Mouse (Mus musculus): ENCODE measurements at regions not wholly inside any gene's neighbourhood (a gene's known extent, or its start where the extent isn't known, plus 50 kb on each side); places are given as distances from the start of the nearest gene placed in this dataset.

- DNase-seq (ENCODE audit: low spot score): no peak
Observed at GRCm38 (mm10) chr2:74187963-74188790, 277.1 kb upstream of the Atp5g3 start.

GRCm38 (mm10) chr2:74178106-74178505 is 267.0 kb upstream of the Atp5g3 start:
- DNase-seq (ENCODE audit: low spot score): no peak

GRCm38 (mm10) chr2:74168776-74169570 is 257.8 kb upstream of the Atp5g3 start:
- DNase-seq (ENCODE audit: low spot score): peak; percentile 77

- no peak for DNase-seq (ENCODE audit: low spot score)
Observed at GRCm38 (mm10) chr2:74168307-74168706, 257.2 kb upstream of the Atp5g3 start.

- DNase-seq (ENCODE audit: low spot score): no peak
Observed at GRCm38 (mm10) chr2:74154062-74154461, 242.9 kb upstream of the Atp5g3 start.

GRCm38 (mm10) chr2:74153247-74153850 is 242.2 kb upstream of the Atp5g3 start:
- peak; percentile 36 for DNase-seq (ENCODE audit: low spot score)

GRCm38 (mm10) chr2:74152534-74153246 is 241.6 kb upstream of the Atp5g3 start:
- DNase-seq (ENCODE audit: low spot score): no peak

- DNase-seq (ENCODE audit: low spot score): no peak
Observed at GRCm38 (mm10) chr2:74147193-74147592, 236.1 kb upstream of the Atp5g3 start.

- DNase-seq (ENCODE audit: low spot score): no peak
Observed at GRCm38 (mm10) chr2:74136624-74137003, 225.5 kb upstream of the Atp5g3 start.

GRCm38 (mm10) chr2:74135963-74136623 is 225.0 kb upstream of the Atp5g3 start:
- no peak for DNase-seq (ENCODE audit: low spot score)

- DNase-seq (ENCODE audit: low spot score): peak; percentile 52
Observed at GRCm38 (mm10) chr2:74130141-74130588, 219.0 kb upstream of the Atp5g3 start.

- peak; percentile 60 for DNase-seq (ENCODE audit: low spot score)
Observed at GRCm38 (mm10) chr2:74128782-74129538, 217.8 kb upstream of the Atp5g3 start.

- DNase-seq (ENCODE audit: low spot score): no peak
Observed at GRCm38 (mm10) chr2:74127136-74127535, 216.0 kb upstream of the Atp5g3 start.

- DNase-seq (ENCODE audit: low spot score): no peak
Observed at GRCm38 (mm10) chr2:74124252-74124651, 213.1 kb upstream of the Atp5g3 start.

- DNase-seq (ENCODE audit: low spot score): no peak
Observed at GRCm38 (mm10) chr2:74123360-74124074, 212.4 kb upstream of the Atp5g3 start.

GRCm38 (mm10) chr2:74122937-74123336 is 211.8 kb upstream of the Atp5g3 start:
- no peak for DNase-seq (ENCODE audit: low spot score)

- no peak for DNase-seq (ENCODE audit: low spot score)
Observed at GRCm38 (mm10) chr2:74120051-74120450, 208.9 kb upstream of the Atp5g3 start.

GRCm38 (mm10) chr2:74119167-74119937 is 208.2 kb upstream of the Atp5g3 start:
- DNase-seq (ENCODE audit: low spot score): no peak

- DNase-seq (ENCODE audit: low spot score): no peak
Observed at GRCm38 (mm10) chr2:74106472-74106871, 195.3 kb upstream of the Atp5g3 start.
